Mouse (Mus musculus): ENCODE results near the gene Ripor3.
A peak's percentile ranks its signal among the peaks of the same experiment; 100 is the strongest.

DNA sequence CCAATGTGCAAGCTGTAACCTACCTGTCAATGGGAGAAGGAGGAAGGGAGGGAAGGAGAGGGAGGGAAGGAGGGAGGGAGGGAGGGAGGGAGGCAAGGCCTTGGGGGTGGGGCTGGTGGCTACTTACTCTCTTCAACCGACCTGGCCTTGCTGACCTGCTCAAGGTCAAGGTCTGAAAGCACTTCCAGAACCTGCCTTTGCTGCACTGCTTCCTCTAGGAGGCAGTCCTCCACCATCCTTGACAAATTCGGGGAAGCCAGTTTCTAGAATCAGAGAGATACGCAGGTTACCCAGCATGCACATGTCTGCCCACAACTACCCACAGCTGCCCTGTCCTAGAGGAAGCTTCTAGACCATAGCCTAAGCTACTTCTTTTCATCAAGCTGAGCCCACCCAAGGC is 25.5 kb downstream of the Ripor3 start:
- TF ChIP-seq CTCF (IDR thresholded peaks at IDR 0.05; ENCODE audit: low read depth), result peak; percentile 66
- no peak for TF ChIP-seq EP300 (optimal IDR thresholded peaks at IDR 0.05)

All from stomach, postnatal 0 days (tissue).